Mouse (Mus musculus) forebrain, embryonic 15.5 days (tissue): ENCODE results near the gene Mast1. TPM values are rescaled to one million over a fixed set of nuclear protein-coding genes. Genes with fewer than 3 reads are reported as not detected.
A peak's percentile ranks its signal among the peaks of the same experiment; 100 is the strongest.
"Not testable (repeated sequence)": the region's sequence is repeated elsewhere in the genome, so short reads cannot be mapped to it uniquely, and the experiment has no call there.

Experiments used
- ATAC-seq: fragments of 200-750 bp; cut with Nextera tagmentation; replicated peaks from 2 replicates; pipeline ENCODE4 v1.8.0; 2017; ENCODE audit warnings: mild to moderate bottlenecking, moderate TSS enrichment, moderate library complexity
- H3K27ac ChIP-seq: fragments of 300-500 bp; sonication (generic); replicated peaks from 2 replicates; pipeline ENCODE4 v1.5.1; 2015; ENCODE audit warnings: mild to moderate bottlenecking, inconsistent platforms
- H3K27me3 ChIP-seq: fragments of 300-500 bp; sonication (generic); 2 replicates; pipeline ENCODE4 v1.6.1; 2015; ENCODE audit warnings: inconsistent platforms
- H3K36me3 ChIP-seq: fragments of 300-500 bp; sonication (generic); 2 replicates; pipeline ENCODE4 v1.6.1; 2015; ENCODE audit warnings: mild to moderate bottlenecking, inconsistent platforms
- H3K4me1 ChIP-seq: fragments of 300-500 bp; sonication (generic); 2 replicates; pipeline ENCODE4 v1.6.1; 2015; ENCODE audit warnings: inconsistent platforms
- H3K4me2 ChIP-seq: fragments of 300-500 bp; sonication (generic); replicated peaks from 2 replicates; pipeline ENCODE4 v1.6.1; 2015; ENCODE audit warnings: mild to moderate bottlenecking, inconsistent platforms
- H3K4me3 ChIP-seq: fragments of 300-500 bp; sonication (generic); 2 replicates; pipeline ENCODE4 v1.5.1; 2015; ENCODE audit warnings: mild to moderate bottlenecking, inconsistent platforms
- H3K9ac ChIP-seq: fragments of 300-500 bp; sonication (generic); replicated peaks from 2 replicates; pipeline ENCODE4 v1.6.1; 2015; ENCODE audit warnings: mild to moderate bottlenecking, inconsistent platforms
- H3K9me3 ChIP-seq: fragments of 300-500 bp; sonication (generic); 2 replicates; pipeline ENCODE4 v1.6.1; 2016; ENCODE audit warnings: inconsistent platforms
- WGBS: fragments of 180-500 bp; shearing (Covaris S2); methylation state at CpG from one replicate; pipeline ENCODE4 v1.1.7; 2015; ENCODE audit warnings: mixed read lengths; 5-methylcytosine and 5-hydroxymethylcytosine counted together
- polyA plus RNA-seq: library from polyadenylated mRNA; unstranded; fragments of >200 nt; fragmentation: Nextera tagmentation; extraction: Ambion mirVana; gene quantifications from 2 replicates; pipeline ENCODE4 v1.2.1, GENCODE M21; 2015

Gene Mast1
- polyA plus RNA-seq, 1 experiment from 2014 or later: 48.3 TPM

DNA sequence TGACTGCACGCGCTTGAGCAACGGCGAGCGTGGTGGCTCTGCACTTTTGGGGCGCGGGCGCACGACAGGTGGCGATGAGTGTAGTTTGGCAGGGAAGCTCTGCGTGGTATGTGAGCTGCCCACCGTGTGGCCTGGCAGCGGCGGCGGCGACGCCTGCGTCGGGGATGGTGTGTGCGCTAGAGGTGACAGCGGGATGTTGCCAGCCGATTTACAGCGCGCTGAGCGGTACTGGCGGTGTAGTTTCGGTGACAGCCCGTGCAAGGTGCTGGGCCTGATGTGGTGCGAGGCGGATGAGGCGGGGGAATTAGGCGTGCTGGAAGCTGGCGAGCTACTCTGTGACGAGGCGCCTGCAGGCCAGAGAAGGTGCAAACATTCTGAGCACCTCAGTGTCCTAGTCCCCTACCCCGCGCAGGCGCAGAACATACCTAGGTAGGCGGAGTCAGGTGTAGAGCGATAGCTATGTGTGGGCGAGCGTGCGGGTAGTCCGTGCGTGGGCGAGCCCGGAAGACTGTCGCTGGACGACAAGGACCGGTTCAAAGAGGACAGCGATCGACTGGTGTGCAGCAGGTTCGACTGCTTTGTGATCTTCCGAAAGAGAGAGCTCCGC is 24.2 kb downstream of the Mast1 start:
- Histone ChIP-seq H3K4me1 (peaks cover 17% of the 10 kb centered on the region), H3K4me2 (peak overlapping the region; percentile 45), H3K9ac (no peak overlapping the region), H3K4me3 (peak overlapping the region; percentile 29), H3K9me3 (no peaks in the 10 kb centered on the region), H3K27me3 (peaks cover 21% of the 10 kb centered on the region), H3K36me3 (peaks cover 75% of the 10 kb centered on the region), H3K27ac (no peak overlapping the region)
- ATAC-seq: no peak
- WGBS: 3% methylated on average over 55 of the region's 55 CpGs

DNA sequence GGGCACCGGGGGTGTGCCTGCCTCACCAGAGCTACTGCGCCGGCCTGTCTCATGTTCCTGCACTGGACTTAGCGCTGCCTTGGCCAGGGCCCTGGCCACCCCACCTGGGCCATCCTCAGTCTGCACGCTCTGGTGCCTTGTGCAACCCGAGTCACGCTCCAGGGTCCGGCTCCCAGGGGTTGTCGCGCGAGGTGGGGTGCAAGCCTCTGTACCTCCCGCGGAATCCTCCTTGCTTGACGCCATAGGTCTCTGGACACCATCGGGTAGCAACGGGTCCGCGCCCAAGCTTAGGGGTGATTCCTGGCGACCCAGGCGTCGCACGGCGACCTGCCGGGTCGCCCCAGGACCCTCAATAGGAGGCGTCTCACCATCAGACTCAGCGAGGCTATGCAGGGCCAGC is 24.8 kb downstream of the Mast1 start:
- no peak overlapping the region for H3K9ac ChIP-seq
- H3K4me2 ChIP-seq: peak overlapping the region; percentile 45
- H3K27ac ChIP-seq: no peak overlapping the region
- H3K36me3 ChIP-seq: peaks cover 69% of the 10 kb centered on the region
- ATAC-seq: no peak
- H3K4me3 ChIP-seq: peak overlapping the region; percentile 29
- 29% methylated on average over 27 of the region's 27 CpGs for WGBS
- peaks cover 17% of the 10 kb centered on the region for H3K4me1 ChIP-seq
- H3K9me3 ChIP-seq: no peaks in the 10 kb centered on the region
- peaks cover 21% of the 10 kb centered on the region for H3K27me3 ChIP-seq

DNA sequence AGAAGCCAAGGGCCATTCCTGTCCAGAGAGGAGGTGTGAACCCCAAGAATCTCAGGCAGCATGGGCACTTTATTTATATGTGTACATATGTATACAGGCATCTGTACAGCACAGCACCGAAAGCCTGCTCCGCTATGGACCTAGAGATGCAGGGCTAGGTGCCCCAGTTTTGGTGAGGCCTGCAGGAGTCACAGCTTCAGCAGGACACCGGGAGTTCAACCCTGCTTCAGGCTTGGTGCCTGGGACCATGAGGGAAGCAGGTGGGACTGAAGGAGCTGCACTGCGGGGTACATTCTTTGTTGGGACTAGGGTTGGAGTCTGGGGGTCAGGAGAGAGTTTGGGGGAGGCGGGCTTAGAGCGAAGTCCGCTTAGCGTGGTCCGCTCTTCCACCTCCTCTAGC is 25.3 kb downstream of the Mast1 start:
- 92% methylated on average over 9 of the region's 9 CpGs for WGBS
- Histone ChIP-seq H3K9me3 (no peaks in the 10 kb centered on the region), H3K4me2 (no peak overlapping the region), H3K27ac (no peak overlapping the region), H3K9ac (no peak overlapping the region), H3K4me3 (no peak overlapping the region), H3K4me1 (peaks cover 17% of the 10 kb centered on the region), H3K36me3 (peaks cover 65% of the 10 kb centered on the region), H3K27me3 (peaks cover 21% of the 10 kb centered on the region)
- ATAC-seq: no peak

DNA sequence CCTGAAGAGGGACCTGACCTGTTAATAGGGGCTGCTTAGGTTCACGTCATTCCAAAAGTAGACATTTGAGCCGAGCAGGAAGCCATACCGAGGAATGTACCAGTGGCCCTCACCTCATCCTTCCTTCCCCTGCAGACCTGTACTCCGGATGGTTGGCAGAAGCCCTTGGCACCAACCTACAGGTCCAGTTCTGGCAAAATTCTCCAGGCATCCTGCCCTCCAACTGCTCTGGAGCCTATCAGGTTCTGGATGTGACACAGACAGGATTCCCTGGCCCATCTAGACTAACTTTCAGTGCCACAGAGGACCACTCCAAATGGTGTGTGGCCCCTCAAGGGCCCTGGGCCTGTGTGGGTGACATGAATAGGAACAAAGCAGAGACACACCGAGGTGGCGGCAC is 26.6 kb downstream of the Mast1 start:
- peaks cover 52% of the 10 kb centered on the region for H3K36me3 ChIP-seq
- peaks cover 17% of the 10 kb centered on the region for H3K4me1 ChIP-seq
- H3K27me3 ChIP-seq: peaks cover 21% of the 10 kb centered on the region
- H3K27ac ChIP-seq: no peak overlapping the region
- no peak for ATAC-seq
- H3K9me3 ChIP-seq: no peaks in the 10 kb centered on the region
- no peak overlapping the region for H3K9ac ChIP-seq
- WGBS: 84% methylated on average over 6 of the region's 6 CpGs
- no peak overlapping the region for H3K4me3 ChIP-seq
- H3K4me2 ChIP-seq: no peak overlapping the region

DNA sequence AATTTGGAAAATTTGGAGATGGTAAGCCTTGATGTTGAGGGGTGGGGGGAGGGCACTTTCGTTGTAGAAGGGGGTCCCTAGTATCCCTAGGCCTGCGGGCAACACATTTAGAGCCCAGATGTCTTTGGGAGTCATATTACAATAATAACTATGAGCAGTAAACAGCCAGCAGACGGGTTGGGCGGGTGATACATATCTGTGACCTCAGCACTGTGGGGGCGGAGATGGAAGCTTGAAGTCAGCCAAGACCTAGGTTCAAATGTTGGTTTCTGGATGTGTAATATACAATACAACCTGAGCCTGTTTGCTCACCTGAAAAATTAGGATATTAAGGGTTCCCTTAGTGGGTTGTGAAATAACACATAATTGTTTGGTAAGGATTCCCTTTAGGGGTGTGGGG is 27.2 kb downstream of the Mast1 start:
- WGBS: 90% methylated on average over 5 of the region's 5 CpGs
- Histone ChIP-seq H3K4me2 (no peak overlapping the region), H3K27me3 (peaks cover 19% of the 10 kb centered on the region), H3K27ac (no peak overlapping the region), H3K9ac (no peak overlapping the region), H3K4me1 (peaks cover 17% of the 10 kb centered on the region), H3K9me3 (no peaks in the 10 kb centered on the region), H3K4me3 (no peak overlapping the region), H3K36me3 (peaks cover 46% of the 10 kb centered on the region)
- no peak for ATAC-seq

DNA sequence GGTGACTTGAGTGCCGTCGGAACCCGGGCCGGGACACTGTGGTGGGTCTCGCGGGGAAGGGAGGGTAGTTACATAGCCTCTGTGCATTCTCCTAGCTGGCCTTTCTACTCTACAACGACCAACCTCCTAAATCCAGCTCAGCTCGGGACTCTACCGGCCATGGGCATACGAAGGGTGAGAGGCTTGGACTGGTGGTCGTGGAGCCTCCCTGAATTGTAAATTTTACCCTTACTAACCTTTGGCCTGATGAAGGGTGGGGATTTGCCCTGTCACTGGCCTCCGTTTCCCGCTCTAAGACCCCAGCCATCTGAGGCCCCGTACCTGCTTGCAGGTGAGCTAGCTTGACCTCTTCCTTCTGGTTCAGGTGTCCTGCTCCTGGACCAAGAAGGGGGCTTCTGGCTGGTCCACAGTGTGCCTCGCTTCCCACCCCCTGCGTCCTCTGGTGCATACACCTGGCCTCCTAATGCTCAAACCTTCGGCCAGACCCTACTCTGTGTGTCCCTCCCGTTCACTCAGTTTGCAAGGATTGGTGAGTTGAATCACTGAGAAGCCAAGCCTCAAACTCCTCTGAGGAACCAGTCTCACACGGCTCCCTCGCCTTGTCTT is 27.9 kb downstream of the Mast1 start:
- Histone ChIP-seq H3K9ac (peak overlapping the region; percentile 43), H3K36me3 (peaks cover 39% of the 10 kb centered on the region), H3K4me1 (peaks cover 17% of the 10 kb centered on the region), H3K4me3 (peak overlapping the region; percentile 38), H3K4me2 (peak overlapping the region; percentile 53), H3K27me3 (peaks cover 13% of the 10 kb centered on the region), H3K9me3 (no peaks in the 10 kb centered on the region), H3K27ac (no peak overlapping the region)
- WGBS: 49% methylated on average over 20 of the region's 20 CpGs
- peak; percentile 17 for ATAC-seq

DNA sequence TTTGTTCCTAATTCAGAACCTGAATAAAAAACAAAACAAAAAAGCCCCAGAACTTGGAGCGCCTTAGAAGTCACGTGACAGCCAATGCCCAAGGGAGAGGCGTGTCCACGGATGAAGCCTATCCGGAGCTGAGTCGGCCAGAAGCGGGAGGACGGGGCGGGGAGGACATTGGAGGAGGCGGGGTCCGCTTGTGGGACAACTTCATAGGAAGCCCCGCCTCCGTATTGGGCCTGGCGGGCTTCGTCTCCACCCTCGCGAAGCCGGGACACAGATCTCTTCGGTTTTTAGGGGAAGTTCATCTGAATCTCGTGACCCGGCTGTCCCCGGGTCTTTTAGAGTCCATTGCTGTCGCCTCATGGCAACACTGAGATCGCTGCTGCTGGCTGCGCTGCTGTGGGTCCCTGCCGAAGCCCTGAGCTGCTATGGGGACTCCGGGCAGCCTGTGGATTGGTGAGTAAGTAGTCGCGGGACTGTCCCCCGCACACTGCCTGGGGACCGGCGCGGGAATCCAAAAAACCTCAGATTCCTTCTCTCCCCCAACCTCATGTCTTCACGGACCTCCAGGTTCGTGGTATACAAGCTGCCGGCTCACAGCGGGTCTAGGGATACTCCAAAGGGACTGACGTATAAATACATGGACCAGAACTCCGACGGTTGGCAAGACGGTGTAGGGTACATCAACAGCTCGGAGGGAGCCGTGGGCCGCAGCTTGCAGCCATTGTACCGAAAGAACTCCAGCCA is 28.6 kb downstream of the Mast1 start, which contains the start of gene Dnase2a:
TSS of gene Dnase2a (plus strand) at position 140 of the 741 bp plus-strand sequence.
- ATAC-seq: peak; percentile 77
- H3K9ac ChIP-seq: peak within 1 kb of the TSS; percentile 43
- peak within 1 kb of the TSS; percentile 53 for H3K4me2 ChIP-seq
- peaks cover 9% of the 10 kb centered on the region; the same call in 1 of the 2 replicates for H3K27me3 ChIP-seq
- peaks cover 35% of the 10 kb centered on the region for H3K36me3 ChIP-seq
- H3K4me3 ChIP-seq: peak within 1 kb of the TSS; percentile 38
- H3K4me1 ChIP-seq: peaks cover 18% of the 10 kb centered on the region
- H3K27ac ChIP-seq: no peak within 1 kb of the TSS
- under 1% methylated on average over 45 of the region's 45 CpGs for WGBS
- no peaks in the 10 kb centered on the region for H3K9me3 ChIP-seq

DNA sequence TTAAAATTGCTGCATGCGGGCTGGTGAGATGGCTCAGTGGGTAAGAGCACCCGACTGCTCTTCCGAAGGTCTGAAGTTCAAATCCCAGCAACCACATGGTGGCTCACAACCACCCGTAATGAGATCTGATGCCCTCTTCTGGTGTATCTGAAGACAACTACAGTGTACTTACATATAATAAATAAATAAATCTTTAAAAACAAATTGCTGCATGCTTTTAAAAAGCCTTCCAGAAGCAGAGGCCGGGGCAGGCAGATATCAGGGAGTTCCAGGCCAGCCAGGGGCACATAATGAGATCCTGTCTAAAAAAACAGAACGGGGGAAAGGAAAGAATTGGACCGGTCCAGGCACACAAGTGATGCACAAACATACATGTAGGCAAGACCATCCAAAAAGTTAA is 29.2 kb downstream of the Mast1 start:
- H3K27me3 ChIP-seq, H3K9me3 ChIP-seq, ATAC-seq, H3K27ac ChIP-seq: not testable (repeated sequence)
- peaks cover 18% of the 10 kb centered on the region for H3K4me1 ChIP-seq
- 31% methylated on average over 7 of the region's 7 CpGs for WGBS
- H3K4me2 ChIP-seq: peak overlapping the region; percentile 53
- 0 out of 2 replicates have a peak overlapping the region, but pooled peaks have one; percentile 43 for H3K9ac ChIP-seq
- peaks cover 32% of the 10 kb centered on the region for H3K36me3 ChIP-seq
- peak overlapping the region; percentile 38 for H3K4me3 ChIP-seq

DNA sequence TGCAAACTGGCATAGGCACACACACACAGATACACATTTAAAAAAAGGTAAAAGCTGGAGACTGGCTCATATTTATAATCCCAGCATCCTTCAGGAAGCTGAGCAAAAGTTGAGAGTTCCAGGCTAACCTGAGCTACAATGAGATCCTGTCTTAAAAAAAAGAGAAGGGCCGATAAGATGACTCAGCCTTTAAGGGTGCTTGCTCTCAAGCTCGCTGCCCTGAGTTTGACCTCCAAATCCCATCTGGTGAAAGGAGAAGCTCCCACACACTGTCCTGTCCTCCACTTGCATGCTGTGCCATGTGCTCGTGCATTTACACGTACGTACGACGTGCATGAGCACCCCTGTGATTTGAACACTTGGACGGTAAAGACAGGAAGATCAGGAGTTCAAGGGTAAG is 29.7 kb downstream of the Mast1 start:
- Histone ChIP-seq H3K27ac (no peak overlapping the region), H3K9ac (no peak overlapping the region), H3K9me3 (no peaks in the 10 kb centered on the region), H3K27me3 (peaks cover 6% of the 10 kb centered on the region; the same call in 1 of the 2 replicates), H3K36me3 (peaks cover 27% of the 10 kb centered on the region), H3K4me2 (no peak overlapping the region), H3K4me1 (peaks cover 18% of the 10 kb centered on the region), H3K4me3 (no peak overlapping the region)
- ATAC-seq: no peak
- 80% methylated on average over 8 of the region's 8 CpGs for WGBS

DNA sequence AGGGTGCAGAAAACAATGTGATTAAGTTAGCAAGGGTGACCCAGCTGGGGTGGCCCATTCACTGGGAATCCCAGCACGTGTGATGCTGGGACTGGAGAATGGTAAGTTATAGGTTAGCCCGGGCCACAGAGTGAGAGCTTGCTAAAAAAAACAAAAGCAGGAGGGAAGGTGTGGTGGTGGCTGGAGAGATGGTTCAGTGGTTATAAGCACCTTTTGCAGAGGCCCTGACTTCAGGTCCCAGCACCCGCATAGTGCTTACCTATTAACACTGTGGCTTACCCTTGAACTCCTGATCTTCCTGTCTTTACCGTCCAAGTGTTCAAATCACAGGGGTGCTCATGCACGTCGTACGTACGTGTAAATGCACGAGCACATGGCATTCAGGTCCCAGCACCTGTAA is 30.1 kb downstream of the Mast1 start:
- 92% methylated on average over 9 of the region's 9 CpGs for WGBS
- peaks cover 19% of the 10 kb centered on the region for H3K4me1 ChIP-seq
- H3K36me3 ChIP-seq: peaks cover 22% of the 10 kb centered on the region
- H3K4me3 ChIP-seq: no peak overlapping the region
- H3K9ac ChIP-seq: no peak overlapping the region
- H3K27me3 ChIP-seq: peaks cover 4% of the 10 kb centered on the region; the same call in 1 of the 2 replicates
- ATAC-seq: no peak
- no peak overlapping the region for H3K27ac ChIP-seq
- no peak overlapping the region for H3K4me2 ChIP-seq
- H3K9me3 ChIP-seq: no peaks in the 10 kb centered on the region

DNA sequence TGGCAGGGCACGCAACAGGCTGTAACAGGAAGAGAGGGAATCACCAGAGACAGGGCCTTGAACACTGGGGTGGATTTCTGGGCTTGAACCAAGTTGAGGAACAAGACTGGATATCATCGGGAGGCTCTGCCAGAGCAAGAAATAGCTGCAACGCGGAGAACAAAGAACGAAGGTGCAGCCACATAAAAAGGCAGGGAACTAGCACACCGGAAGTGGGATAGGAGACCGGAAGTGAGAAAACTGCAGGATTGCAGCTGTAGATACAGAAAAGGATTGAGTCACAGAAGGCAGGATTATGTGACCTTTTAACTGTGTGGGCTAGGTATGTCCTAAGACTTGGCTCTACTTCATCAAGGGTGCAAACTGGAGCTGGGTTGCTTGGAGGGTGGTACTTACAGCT is 32.8 kb downstream of the Mast1 start:
- no peak for ATAC-seq
- no peaks in the 10 kb centered on the region for H3K36me3 ChIP-seq
- 92% methylated on average over 7 of the region's 7 CpGs for WGBS

More for the DNA sequence above, 32.8 kb downstream of the Mast1 start:
- peaks cover 1% of the 10 kb centered on the region; the same call in 1 of the 2 replicates for H3K27me3 ChIP-seq
- no peak overlapping the region for H3K27ac ChIP-seq
- H3K4me3 ChIP-seq: no peak overlapping the region
- H3K4me1 ChIP-seq: peaks cover 19% of the 10 kb centered on the region
- no peaks in the 10 kb centered on the region for H3K9me3 ChIP-seq
- no peak overlapping the region for H3K9ac ChIP-seq
- no peak overlapping the region for H3K4me2 ChIP-seq
